Mouse (Mus musculus) testis, adult 2 months (tissue): Measurements from ENCODE around the gene Car12.

ENCODE experiments used
- CTCF ChIP-seq: fragments of 200-500 bp; IDR thresholded peaks from 2 replicates; pipeline ENCODE4 v1.5.1; 2012; ENCODE audit warnings: low read depth, mild to moderate bottlenecking, inconsistent platforms, low read length, moderate library complexity; ENCODE audit not compliant: control insufficient read depth, insufficient read depth, insufficient replicate concordance
- POLR2A ChIP-seq: fragments of 200-500 bp; IDR thresholded peaks from 2 replicates; pipeline ENCODE4 v1.6.1; 2012; ENCODE audit warnings: low read depth, mild to moderate bottlenecking, inconsistent platforms, low read length, moderate library complexity; ENCODE audit not compliant: control insufficient read depth

DNA sequence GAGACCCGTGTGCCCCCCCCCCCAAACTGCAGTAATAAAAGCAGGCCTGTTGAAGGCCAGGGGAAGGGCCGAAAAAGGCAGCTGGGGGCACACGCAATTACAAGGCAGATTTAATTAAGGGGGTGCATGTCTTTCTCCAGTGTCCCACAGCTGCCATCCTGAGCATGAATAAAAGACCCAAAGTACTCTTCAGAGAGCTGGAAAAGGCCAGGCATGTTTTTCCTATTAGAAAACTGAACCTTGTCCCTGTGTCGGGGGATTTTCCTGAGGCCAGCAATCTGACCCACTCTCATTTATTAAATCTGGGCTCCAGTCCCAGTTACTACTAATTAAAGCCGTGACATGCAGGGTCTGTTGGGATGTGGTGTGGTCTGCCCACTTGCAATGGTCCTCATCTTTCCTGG, 9.4 kb downstream of the Car12 start:
- TF ChIP-seq CTCF (no peak), POLR2A (no peak)
